Mouse (Mus musculus): Measurements from ENCODE around the gene Axin1. TPM values are rescaled to one million over a fixed set of nuclear protein-coding genes. Genes with fewer than 3 reads are reported as not detected.
A peak's percentile ranks its signal among the peaks of the same experiment; 100 is the strongest.
"Not testable (repeated sequence)": the region's sequence is repeated elsewhere in the genome, so short reads cannot be mapped to it uniquely, and the experiment has no call there.

Gene Axin1
- polyA plus RNA-seq, 1 experiment from 2014 or later = 11.2 TPM

- Histone ChIP-seq H3K9ac (replicated peaks) (peak overlapping the region; percentile 79), H3K4me2 (replicated peaks) (peak overlapping the region; percentile 70), H3K4me1 (peaks cover 6% of the 10 kb centered on the region), H3K9me3 (no peaks in the 10 kb centered on the region), H3K27ac (replicated peaks) (no peak overlapping the region), H3K4me3 (peak overlapping the region; percentile 58), H3K27me3 (peaks cover 29% of the 10 kb centered on the region), H3K36me3 (no peaks in the 10 kb centered on the region)
- 18% methylated on average over 14 of the region's 14 CpGs for WGBS
- ATAC-seq (replicated peaks) = 0 out of 2 replicates have a peak, but pooled peaks have one; percentile 4
Measured at GRCm38 (mm10) chr17:26112751-26113150, 25.7 kb upstream of the Axin1 start.

DNA sequence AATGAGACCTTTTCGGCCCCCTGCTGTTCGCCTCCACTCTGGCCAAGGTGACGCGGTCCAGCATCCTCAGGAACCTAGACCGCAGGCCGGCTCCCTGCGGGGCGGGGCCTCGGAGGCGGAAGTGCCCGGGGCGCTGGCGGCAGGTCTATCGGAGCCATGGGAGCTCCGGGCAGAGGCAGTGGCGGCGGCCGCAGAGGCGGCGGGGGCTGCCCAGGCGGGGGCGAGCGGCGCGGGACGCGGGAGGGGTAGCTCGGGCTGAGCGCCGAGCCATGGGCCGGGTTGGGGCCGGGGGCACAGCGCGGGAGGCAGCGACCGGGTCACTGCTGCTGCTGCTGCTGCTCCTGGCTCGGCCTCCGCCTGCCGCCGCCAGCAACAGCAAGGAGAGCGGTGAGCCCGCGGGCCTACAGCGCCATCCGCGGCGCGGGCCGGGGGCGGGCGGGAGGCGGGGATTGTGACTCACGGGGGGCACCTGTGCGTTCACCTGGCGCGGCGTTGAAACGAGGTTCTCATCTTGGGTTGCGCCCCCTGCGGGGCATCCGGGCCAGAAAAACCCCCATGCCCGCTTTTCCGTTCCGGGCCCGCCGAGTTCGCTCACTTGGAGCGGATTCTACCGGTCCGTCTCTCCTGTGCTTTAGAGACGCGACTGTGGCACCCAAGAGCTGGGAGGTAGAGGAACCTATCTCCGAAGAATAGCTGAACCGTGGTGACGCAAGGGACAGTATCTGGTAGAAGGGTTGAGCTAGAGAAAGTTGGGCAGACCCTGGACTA, 25.1 kb upstream of the Axin1 start, which contains the start of gene Tmem8:
Gene Tmem8, plus strand, starts transcription at position 119 of the 768 bp plus-strand sequence.
- no peaks in the 10 kb centered on the region for H3K36me3 ChIP-seq
- 1% methylated on average over 63 of the region's 75 CpGs for WGBS
- peak within 1 kb of the TSS; percentile 79 for H3K9ac ChIP-seq (replicated peaks)
- H3K27ac ChIP-seq (replicated peaks) = no peak within 1 kb of the TSS
- peaks cover 29% of the 10 kb centered on the region for H3K27me3 ChIP-seq
- no peaks in the 10 kb centered on the region for H3K9me3 ChIP-seq
- peak within 1 kb of the TSS; percentile 58 for H3K4me3 ChIP-seq
- peak; percentile 66 for ATAC-seq (replicated peaks)
- H3K4me2 ChIP-seq (replicated peaks) = peak within 1 kb of the TSS; percentile 70
- H3K4me1 ChIP-seq = peaks cover 6% of the 10 kb centered on the region

- Histone ChIP-seq H3K4me3 (peak overlapping the region; percentile 58), H3K36me3 (no peaks in the 10 kb centered on the region), H3K4me1 (peaks cover 6% of the 10 kb centered on the region), H3K4me2 (replicated peaks) (peak overlapping the region; percentile 70), H3K27ac (replicated peaks) (no peak overlapping the region), H3K9me3 (no peaks in the 10 kb centered on the region), H3K27me3 (peaks cover 29% of the 10 kb centered on the region), H3K9ac (replicated peaks) (peak overlapping the region; percentile 79)
- 12% methylated on average over 8 of the region's 8 CpGs for WGBS
- ATAC-seq (replicated peaks) = no peak
Measured at GRCm38 (mm10) chr17:26114061-26114460, 24.4 kb upstream of the Axin1 start.

- not testable (repeated sequence) for H3K9me3 ChIP-seq; ATAC-seq (replicated peaks); H3K36me3 ChIP-seq; H3K4me1 ChIP-seq; H3K4me3 ChIP-seq; H3K27ac ChIP-seq (replicated peaks); H3K4me2 ChIP-seq (replicated peaks); H3K9ac ChIP-seq (replicated peaks)
- H3K27me3 ChIP-seq = peaks cover 29% of the 10 kb centered on the region
- WGBS = 64% methylated on average over 7 of the region's 7 CpGs
Measured at GRCm38 (mm10) chr17:26114461-26114860, 24.0 kb upstream of the Axin1 start.

GRCm38 (mm10) chr17:26115205-26115898, 23.1 kb upstream of the Axin1 start:
- no peak overlapping the region for H3K27ac ChIP-seq (replicated peaks)
- no peaks in the 10 kb centered on the region for H3K36me3 ChIP-seq
- no peak for ATAC-seq (replicated peaks)
- H3K9ac ChIP-seq (replicated peaks) = no peak overlapping the region
- WGBS = 85% methylated on average over 7 of the region's 7 CpGs
- no peak overlapping the region for H3K4me3 ChIP-seq
- H3K27me3 ChIP-seq = peaks cover 29% of the 10 kb centered on the region
- peaks cover 6% of the 10 kb centered on the region for H3K4me1 ChIP-seq
- no peaks in the 10 kb centered on the region for H3K9me3 ChIP-seq
- H3K4me2 ChIP-seq (replicated peaks) = no peak overlapping the region

DNA sequence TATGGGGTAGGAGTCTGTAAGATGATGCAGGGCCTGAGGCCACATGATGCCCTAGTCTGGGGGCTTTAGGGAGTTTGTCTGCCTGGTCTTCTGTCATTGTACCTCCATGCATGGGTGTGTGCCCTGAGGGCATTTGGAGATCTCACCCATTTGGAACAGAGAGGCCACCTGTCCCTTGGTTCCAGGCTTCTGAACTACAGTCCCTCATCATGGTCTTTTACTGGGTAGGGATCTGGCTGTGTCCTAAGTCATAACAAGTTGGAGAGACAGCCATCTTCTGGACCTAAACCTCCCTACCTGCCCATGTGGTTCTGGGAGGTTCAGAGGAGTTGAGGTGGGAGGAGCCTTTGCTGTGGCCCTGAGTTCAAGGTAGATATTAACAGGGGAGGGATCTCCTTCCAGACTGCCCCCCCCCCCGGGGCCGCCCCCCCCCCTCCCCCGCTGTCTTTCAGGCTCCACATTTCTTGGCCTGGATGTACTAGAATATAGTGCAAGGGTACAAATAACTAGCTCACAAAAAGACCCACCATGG, 22.5 kb upstream of the Axin1 start:
- H3K9me3 ChIP-seq = no peaks in the 10 kb centered on the region
- peaks cover 26% of the 10 kb centered on the region for H3K27me3 ChIP-seq
- H3K4me3 ChIP-seq = no peak overlapping the region
- H3K4me1 ChIP-seq = peaks cover 6% of the 10 kb centered on the region
- no peak overlapping the region for H3K4me2 ChIP-seq (replicated peaks)
- 43% methylated on average over 1 of the region's 3 CpGs for WGBS
- H3K36me3 ChIP-seq = no peaks in the 10 kb centered on the region
- ATAC-seq (replicated peaks) = no peak
- H3K27ac ChIP-seq (replicated peaks) = no peak overlapping the region
- H3K9ac ChIP-seq (replicated peaks) = no peak overlapping the region

DNA sequence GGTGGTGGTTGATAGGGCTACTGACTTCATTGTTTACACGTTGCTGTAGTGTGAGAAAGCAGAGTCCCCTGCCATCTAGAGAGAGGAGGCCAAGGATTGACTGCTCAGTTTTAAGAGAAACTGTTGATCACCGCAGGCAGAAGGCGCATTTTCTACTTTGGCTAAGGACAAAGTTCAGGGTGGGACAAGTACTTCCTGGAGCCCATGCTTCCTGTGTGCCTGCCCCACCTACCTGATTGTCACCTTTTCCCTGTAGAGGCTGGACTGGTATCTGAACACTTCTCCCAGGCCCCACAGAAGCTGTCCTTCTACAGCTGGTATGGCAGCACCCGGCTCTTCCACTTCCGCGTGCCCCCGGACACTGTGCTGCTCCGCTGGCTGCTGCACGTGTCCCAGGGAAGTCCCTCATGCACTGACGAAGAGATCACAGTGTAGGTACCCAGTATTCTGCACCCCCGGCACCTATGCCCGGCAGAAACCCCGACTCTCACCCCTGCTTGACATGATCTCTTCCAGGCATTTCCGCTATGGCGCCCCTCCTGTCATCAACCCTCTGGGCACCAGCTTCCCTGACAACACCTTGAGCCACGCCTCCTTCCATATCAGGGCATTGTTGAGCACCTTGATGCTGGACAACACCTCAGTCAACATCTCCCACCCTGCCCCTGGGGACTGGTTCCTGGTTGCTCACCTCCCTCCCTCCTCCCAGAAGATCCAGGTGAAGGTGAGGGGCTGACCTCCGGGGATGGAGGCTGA, 21.8 kb upstream of the Axin1 start:
- Histone ChIP-seq H3K27ac (replicated peaks) (no peak overlapping the region), H3K9me3 (no peaks in the 10 kb centered on the region), H3K4me2 (replicated peaks) (no peak overlapping the region), H3K4me3 (no peak overlapping the region), H3K9ac (replicated peaks) (no peak overlapping the region), H3K27me3 (peaks cover 25% of the 10 kb centered on the region), H3K36me3 (no peaks in the 10 kb centered on the region), H3K4me1 (peaks cover 6% of the 10 kb centered on the region)
- 83% methylated on average over 17 of the region's 17 CpGs for WGBS
- no peak for ATAC-seq (replicated peaks)

GRCm38 (mm10) chr17:26119766-26120710, 18.4 kb upstream of the Axin1 start:
- WGBS = 49% methylated on average over 33 of the region's 33 CpGs
- Histone ChIP-seq H3K4me2 (replicated peaks) (no peak overlapping the region), H3K9ac (replicated peaks) (no peak overlapping the region), H3K27ac (replicated peaks) (no peak overlapping the region), H3K27me3 (peaks cover 10% of the 10 kb centered on the region), H3K4me1 (peaks cover 16% of the 10 kb centered on the region), H3K9me3 (no peaks in the 10 kb centered on the region), H3K4me3 (no peak overlapping the region), H3K36me3 (no peaks in the 10 kb centered on the region)
- ATAC-seq (replicated peaks) = no peak

- no peak overlapping the region for H3K4me3 ChIP-seq
- H3K27ac ChIP-seq (replicated peaks) = no peak overlapping the region
- H3K9me3 ChIP-seq = no peaks in the 10 kb centered on the region
- no peak overlapping the region for H3K9ac ChIP-seq (replicated peaks)
- peaks cover 19% of the 10 kb centered on the region for H3K4me1 ChIP-seq
- peak; percentile 39 for ATAC-seq (replicated peaks)
- no peaks in the 10 kb centered on the region for H3K27me3 ChIP-seq
- H3K36me3 ChIP-seq = peaks cover 21% of the 10 kb centered on the region
- no peak overlapping the region for H3K4me2 ChIP-seq (replicated peaks)
- 52% methylated on average over 5 of the region's 5 CpGs for WGBS
Measured at GRCm38 (mm10) chr17:26122431-26123140, 15.9 kb upstream of the Axin1 start.

GRCm38 (mm10) chr17:26123267-26123684, 15.2 kb upstream of the Axin1 start, which contains the start of gene Mrpl28:
Mrpl28 (plus strand) TSS chr17:26123500.
- Histone ChIP-seq H3K9me3 (no peaks in the 10 kb centered on the region), H3K27me3 (no peaks in the 10 kb centered on the region), H3K36me3 (peaks cover 28% of the 10 kb centered on the region), H3K4me3 (peak within 1 kb of the TSS; percentile 82), H3K27ac (replicated peaks) (0 out of 2 replicates have a peak within 1 kb of the TSS, but pooled peaks have one; percentile 17), H3K9ac (replicated peaks) (peak within 1 kb of the TSS; percentile 77), H3K4me1 (peaks cover 19% of the 10 kb centered on the region), H3K4me2 (replicated peaks) (peak within 1 kb of the TSS; percentile 74)
- under 1% methylated on average over 31 of the region's 32 CpGs for WGBS
- ATAC-seq (replicated peaks) = peak; percentile 88

Data from forebrain, embryonic 15.5 days (tissue).